Mouse (Mus musculus) spleen, adult 12 weeks (tissue): ENCODE results near the gene Hfe.
"Not testable (repeated sequence)": the region's sequence is repeated elsewhere in the genome, so short reads cannot be mapped to it uniquely, and the experiment has no call there.

ENCODE experiments used
- DNase-seq: peaks from one replicate; pipeline ENCODE4 v3.0.0; 2022; ENCODE audit warnings: low spot score

Gene Hfe

GRCm38 (mm10) chr13:23744421-23745380 lies 34.0 kb upstream of the Hfe start:
- peak; percentile 72 for DNase-seq

DNA sequence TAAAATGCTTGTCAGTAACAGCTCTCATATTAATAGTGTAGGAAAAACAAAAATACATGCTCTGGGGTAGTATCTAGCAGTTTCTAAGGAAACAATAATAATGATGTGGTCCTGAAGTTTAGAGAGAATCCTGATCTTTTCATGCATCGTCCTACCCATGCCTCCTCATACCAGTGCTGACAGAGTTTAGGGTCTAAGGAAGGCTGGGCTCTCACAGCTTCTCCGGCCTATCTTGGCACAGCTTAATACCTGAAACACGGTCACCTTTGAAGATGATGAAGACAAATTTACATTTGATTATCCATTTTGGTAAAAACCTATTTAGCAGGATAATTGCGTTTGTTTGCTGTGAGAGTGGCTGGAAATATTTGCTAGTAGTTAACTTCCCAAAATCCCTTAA lies 33.3 kb upstream of the Hfe start:
- no peak for DNase-seq

DNA sequence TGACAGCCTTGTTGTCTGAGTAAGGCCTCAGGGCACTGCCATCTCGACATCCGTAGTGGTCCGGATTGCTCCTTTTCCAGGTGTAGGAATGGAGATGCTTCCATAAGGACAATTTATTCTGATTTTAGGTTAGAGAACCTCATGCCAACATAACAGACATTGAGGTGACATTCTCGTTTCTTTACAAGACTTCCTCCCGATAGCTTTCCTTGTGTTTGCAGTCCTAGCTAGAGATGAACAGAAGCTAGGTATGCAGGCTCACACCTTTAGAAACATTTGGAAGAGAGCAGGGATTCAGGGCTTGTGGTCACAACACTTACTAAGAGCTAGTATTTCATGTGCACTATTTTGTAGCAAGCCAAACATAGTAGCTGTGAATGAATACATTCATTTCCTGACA lies 32.6 kb upstream of the Hfe start:
- DNase-seq = no peak

DNA sequence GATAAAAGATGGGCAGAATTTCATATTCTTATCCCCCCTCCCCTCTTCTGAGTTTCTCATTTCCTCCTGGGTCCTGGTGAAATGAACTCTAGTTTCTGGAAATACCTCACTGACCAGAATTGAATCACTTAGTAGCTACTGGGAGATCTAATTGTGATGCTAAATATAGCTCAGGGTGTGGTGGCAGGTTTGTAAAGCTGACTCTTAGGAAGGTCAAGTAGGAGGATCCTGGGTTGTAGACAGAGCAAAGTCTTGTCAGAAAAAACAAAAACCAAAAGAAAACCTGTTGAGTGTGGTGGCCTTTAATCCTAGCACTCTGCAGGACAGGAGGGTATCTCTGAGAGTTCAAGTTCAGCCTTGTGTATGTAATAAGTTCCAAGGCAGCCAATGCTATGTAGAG lies 31.4 kb upstream of the Hfe start:
- no peak for DNase-seq

DNA sequence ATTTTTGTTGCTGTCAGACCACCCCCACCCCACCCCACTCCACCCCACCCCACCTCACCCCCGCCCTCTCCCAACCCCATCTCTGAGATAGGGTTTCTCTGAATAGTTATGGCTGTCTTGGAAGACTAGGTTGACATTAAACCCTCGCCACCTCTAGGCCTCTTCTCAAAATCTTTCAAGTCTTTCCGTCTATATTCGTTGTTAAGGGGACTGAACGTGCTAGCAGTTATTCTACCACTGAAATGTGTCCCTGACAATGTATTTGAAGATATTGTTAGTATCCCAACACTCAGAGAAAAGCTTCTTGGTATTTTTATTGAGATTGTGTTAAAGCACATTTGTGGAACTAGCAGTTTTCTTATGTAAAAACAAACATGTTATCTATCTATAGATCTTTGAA lies 30.3 kb upstream of the Hfe start:
- no peak for DNase-seq

DNA sequence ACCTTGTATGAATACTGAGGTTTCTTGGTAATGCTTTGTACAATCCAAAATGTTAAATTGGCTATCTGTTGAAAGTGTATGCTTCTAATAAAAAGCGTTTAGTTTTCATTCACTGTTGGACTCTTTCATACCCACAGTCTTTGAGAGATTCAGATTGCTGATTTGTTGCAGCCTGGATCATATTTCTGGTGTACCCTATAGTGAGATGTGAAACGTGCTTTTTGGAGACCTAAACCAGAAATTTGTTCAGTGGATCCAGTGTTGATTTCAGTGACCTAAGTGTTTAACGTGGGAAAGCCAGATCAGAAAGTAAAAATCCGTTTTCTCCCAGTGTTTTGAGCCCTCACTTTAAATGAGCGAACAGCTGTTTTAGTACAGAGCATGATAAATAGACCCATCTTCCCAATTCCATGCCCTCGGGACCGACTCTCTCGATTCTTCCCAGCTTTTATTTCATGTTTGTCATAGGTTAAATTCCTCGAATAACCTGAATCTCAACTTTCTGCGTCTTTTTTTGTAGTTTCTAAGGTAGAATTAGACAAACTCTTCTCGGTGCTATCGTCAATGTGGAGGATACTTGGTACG lies 29.7 kb upstream of the Hfe start:
- DNase-seq = no peak

DNA sequence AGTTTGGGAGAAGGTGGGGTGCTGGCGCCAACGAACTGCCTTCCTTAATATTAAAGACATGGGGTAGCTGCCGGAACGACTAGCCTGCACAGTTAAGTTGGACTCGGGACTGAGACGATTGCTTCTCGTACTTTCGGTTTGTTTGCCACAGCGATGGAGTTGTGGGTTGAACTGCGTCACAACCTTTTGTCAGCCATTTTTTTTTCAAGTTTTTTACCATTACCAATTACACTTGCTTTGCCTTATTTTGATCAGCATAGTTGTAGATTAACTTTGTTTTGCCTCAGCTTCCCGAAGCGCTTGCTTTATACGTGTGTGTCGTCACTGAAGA lies 29.2 kb upstream of the Hfe start:
- no peak for DNase-seq

- peak; percentile 91 for DNase-seq
Measured at GRCm38 (mm10) chr13:23739069-23739921, 28.6 kb upstream of the Hfe start.

- DNase-seq = peak; percentile 98
Measured at GRCm38 (mm10) chr13:23738677-23739068, 28.0 kb upstream of the Hfe start, which contains the start of gene Hist1h1c. Hist1h1c (plus strand) TSS chr13:23738808.

- DNase-seq = no peak
Measured at GRCm38 (mm10) chr13:23738041-23738440, 27.4 kb upstream of the Hfe start.

DNA sequence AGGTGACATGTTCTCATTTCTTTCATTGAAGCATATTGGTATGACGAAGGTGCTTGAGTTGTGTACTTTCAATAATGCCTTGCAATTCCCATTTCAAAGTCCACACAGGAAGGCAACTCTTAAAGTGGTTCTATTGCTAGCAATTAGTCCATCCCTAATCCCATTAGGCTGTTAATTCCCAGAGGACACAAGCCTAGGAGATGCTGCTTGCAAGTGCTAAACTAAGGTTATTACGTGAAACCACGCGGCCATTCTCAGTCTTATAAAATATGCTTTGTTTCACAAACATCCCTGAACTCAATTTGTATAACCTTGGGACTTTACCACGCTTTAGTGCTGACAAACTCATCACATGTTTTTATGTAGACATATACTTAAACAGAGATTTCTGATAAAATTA lies 26.4 kb upstream of the Hfe start:
- DNase-seq = no peak

DNA sequence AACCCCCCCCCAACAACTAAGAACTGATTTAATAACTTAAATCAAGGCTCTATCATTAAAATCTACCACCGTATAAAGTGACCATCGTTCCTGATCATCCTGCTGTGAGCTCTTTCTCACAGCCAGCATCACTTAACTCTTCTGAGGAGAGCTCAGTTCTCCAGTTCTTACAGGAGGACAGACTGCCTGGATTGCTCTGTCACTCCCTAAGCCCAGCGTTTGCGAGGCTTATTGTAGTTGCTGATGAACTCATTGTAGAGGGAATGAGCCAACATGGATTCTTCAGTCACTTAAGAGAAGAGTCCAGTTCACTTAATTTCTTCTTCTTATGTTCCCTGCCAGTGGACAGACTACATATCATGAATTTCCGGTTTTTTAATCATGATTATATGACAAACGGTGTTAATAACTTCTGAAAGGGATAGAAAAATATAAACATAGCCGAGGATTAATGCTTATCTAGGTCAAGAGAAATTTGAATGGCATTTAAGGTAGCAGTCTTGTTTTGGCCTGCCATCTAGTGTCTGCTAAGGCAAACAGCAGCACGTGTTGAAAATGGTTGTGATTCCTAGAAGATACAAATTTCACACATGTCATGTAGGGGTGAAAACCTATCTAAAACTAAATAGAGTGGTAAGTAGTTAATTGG lies 21.6 kb upstream of the Hfe start:
- DNase-seq = no peak

GRCm38 (mm10) chr13:23730479-23730878 lies 19.8 kb upstream of the Hfe start:
- DNase-seq = no peak

DNA sequence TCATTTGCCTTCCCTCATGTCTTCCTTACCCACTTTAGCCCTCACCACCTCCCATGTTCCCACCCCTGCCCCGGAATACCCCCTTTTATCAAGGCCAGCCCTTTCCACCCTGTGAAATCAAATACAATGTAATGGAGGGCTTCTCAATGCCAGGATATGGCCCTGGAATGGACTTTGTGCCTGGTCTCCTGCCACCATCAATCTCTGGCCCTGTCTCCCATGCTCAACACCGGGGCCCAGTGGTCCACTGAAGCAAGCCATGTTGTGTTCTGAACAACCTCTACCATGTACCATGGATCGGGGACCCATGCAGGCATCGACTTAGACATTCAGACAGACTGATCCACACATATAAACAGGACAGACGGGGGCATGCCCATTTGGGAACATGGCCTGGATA lies 19.1 kb upstream of the Hfe start:
- DNase-seq = no peak

DNA sequence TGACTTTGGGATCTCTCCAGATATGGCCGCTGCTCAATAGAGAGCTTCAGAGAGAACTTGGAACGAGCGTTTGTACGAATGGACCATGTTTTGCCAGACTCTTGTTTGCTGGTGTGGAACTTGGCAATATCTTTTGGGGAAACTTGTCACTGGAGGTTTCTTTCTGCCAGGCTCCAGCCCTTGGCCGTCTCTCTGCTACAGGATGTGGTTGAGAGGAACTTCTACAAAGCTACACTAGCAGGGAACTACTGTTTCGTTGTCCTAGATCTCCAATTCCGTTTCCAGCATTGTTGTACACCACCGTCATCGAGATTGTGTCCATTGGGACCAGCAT lies 18.5 kb upstream of the Hfe start:
- DNase-seq = no peak

DNA sequence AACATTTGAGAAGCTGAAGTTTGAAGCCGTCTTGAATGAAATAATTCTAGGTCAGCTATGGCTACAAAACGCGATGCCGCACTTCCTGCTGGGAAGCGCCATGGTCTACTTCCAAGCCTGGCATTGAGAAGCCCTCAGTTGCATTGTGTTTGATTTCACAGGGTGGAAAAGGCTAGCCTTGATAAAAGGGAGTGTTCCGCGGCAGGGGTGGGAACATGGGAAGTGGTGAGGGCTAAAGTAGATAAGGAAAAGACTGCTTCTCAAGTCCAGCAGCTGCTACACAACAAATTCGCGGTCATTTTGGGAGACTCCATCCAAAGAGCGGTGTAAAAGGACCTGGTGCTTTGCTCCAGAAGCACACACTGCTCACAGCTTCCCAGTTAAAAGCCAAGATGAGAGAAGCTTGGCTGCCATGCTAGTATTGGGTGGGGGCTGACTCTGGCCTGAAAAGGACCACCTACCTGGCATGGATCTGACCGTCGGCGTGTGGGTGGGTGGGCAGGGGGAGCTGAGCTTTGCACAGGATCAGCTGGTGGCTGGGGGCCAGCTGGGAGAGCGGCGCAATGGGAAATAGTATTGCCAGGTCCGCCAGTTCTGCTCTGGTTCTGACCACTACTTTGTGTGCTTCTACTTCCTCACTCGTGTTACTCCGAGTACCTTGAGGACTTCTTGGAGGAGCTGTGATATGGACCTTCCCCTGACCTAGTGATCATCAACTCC lies 18.0 kb upstream of the Hfe start:
- DNase-seq = no peak

DNA sequence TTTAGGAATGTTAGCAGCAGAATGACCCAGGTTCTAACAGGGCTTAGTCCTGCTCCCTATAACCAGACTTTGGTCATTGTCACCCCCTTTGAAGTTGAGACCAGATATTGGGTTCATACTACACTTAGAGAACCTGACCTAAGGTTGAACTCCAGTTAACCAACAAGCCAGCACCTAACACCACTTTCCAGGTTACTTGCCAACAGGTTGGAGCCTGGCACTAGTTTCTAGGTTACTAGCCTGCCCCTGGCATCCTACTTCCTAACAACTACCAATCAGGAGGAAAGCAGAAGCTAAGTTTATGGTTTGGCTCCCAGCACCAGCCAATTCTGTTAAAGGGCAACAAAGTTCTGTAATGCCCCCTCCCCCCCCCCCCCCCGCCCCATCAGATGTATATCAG lies 14.6 kb upstream of the Hfe start:
- DNase-seq = no peak

GRCm38 (mm10) chr13:23724239-23724638 lies 13.6 kb upstream of the Hfe start:
- no peak for DNase-seq

DNA sequence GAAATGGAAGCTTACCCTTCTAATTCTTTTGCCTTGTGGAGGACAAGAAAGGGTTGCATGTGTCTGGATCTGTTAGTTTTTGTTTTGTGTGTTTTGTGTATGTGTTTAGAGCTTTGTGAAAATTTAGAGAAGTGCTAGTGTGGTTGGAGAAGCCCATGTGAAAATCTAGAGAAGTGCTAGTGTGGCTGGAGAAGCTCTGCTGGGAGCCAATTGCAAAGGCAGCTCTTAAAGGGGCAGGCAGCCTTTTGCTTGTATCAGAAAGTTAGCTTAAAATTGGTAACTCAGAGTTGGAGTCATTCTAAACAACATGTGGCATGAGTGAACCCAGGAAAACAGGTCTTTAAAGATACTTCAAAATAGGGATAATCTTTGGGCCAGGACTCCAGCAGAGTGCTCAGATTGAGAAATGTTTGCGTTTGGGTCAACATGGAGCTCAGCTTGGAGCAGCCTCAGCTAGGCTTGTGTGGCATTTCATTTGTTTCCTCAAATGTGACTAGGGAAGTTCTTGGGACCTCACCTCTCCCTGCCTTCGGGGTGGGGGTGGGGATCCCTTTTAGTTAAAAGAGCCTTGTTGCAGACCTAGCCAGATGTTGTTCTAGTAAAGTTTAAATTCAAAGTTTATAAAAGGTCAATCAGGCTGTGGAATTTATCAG lies 7.1 kb upstream of the Hfe start:
- DNase-seq = not testable (repeated sequence)

GRCm38 (mm10) chr13:23717176-23717575 lies 6.5 kb upstream of the Hfe start:
- no peak for DNase-seq
